Mouse (Mus musculus) ovary, adult 18-20 months (tissue): Measurements from ENCODE around the gene Fam117a.
"Not testable (repeated sequence)": the region's sequence is repeated elsewhere in the genome, so short reads cannot be mapped to it uniquely, and the experiment has no call there.

Source experiments
- DNase-seq: peaks from one replicate; pipeline ENCODE4 v3.0.0; 2022; ENCODE audit warnings: low spot score, mixed read lengths

Fam117a gene

DNA sequence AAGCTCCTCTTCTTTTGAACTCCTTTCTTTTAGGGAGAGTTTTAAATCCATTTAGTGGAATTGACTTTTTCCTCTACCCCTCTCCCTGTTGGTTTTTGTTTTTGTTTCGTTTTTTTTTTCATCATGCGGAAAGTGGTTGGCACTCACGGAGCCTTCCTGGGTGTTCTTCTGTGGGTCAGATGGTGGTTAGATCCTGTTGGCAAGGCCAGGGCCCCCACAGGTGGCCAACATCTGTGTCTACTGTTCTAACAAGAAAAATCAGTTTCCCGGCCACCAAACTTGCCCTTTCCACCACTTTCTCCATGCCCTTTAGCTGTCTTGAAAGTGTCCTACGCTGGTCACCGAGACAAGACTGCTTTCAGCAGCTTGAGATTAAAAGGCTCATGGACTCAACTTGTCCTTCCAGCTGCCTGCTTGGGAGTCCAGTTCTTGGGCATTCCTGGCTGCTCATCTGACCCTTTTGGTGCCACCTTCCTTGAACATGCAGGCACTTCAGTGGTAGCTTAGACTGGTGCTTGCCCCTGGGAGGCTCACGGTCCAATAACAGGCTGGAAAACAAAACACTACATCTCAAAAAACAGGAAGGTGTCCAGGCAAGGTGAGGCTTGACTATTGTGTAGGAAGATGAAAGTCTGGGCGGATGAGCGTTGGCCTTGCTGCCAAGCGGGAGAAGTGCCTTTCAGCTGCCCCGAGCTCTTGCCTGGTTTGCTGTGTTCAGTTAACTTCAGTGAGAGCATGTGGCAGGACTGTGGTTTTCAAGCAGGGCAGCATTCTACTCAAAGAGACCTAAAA is 56.1 kb downstream of the Fam117a start:
- DNase-seq = no peak

DNA sequence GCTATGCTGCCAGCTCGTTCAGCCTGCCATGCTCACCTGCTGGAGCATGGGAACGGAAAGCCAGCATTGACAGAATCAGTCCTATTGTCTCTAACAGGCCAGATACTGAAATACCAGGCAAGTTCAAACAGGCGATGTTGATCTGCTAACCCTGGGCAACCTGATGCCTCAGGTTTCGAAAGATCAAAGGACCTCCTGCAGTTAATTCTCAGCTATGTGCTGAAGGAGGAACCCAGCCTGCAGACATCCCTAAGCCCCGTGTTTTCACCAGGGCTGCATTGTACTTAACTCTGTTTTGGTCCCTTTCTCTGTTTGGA is 56.6 kb downstream of the Fam117a start:
- DNase-seq = no peak

DNA sequence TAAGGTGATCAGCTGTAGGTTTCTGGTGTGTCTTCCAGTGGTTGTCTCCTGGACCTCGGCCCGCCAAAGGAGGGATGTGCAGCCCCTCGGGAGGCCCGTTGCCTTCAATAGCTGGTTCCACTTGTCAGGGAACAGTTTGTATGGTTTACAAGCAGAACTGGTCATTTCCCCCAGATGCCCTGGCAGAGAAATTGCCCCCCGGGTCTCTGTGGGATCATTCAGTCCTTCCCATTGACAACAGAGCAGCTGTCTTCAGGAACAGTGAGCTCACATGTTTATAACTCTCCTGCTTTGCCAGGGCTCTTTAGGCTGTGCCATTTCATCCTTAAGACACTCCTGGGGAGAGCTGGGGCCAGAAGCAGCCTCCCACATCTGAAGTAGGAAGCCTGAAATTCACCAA is 57.3 kb downstream of the Fam117a start:
- DNase-seq = no peak

DNA sequence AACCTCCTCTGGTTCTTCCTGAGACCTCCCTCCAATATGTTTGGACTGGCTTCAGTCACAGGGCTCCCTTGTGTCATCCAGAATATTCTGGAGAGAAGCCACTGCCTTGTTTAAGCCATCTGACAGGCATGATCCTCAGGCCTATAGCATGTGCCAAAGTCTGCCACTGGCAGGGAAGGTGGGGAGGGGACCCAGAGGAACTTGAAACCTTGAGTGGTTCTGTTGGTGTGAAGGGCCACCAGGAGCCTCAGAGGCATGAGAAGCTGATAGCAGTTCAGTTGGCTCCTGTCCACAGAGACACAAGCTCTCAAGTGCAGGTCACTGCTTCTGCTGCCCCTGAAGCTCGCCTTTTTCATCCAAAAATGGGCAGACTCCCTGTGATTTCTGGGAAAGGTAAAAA is 59.7 kb downstream of the Fam117a start:
- DNase-seq = no peak

DNA sequence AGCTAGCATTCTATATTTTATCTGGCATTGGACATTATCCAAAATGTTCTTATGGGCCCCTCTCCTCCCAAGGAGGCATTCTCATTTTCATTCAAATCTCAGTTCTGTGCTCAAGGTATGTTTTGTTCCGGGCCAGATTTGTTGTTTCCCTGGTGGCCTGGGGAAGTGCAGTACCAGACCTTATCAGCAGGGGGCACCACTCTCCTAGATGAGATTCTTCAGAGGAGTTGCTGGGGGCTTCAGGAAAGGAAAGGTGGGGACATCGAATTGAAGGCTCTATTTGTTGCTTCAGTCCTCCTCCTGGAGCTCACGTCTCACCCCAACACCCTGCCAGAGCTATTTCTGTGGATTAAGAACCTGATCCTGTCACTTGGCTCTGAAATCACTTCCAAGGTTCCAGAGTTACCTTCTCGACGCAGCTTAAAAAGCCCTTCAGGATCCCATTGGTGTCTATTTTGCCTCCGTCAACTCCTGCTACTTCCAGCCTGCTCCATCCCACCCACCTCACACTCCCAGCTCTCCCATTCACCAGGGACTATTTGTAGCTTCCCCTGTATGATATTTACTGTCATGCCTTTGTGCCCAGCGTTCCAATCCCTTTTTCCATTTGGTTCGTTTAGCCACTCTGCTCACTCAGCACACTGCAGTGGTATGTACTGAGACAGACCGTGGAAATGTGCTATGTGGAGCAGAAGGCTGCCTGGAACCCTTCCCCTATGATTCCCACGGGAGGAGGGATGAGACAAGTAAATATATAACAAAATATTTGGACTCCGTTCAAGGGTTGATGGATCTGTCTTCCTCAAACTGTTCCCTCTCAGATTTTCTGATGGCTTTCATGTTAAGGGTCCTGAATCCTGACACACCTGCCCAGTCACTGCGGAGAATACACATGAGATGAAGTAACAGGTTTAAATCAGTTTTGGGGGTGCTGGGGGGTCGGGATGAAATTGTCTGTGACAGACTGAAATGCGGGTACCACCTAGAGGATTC is 61.3 kb downstream of the Fam117a start:
- DNase-seq = no peak

DNA sequence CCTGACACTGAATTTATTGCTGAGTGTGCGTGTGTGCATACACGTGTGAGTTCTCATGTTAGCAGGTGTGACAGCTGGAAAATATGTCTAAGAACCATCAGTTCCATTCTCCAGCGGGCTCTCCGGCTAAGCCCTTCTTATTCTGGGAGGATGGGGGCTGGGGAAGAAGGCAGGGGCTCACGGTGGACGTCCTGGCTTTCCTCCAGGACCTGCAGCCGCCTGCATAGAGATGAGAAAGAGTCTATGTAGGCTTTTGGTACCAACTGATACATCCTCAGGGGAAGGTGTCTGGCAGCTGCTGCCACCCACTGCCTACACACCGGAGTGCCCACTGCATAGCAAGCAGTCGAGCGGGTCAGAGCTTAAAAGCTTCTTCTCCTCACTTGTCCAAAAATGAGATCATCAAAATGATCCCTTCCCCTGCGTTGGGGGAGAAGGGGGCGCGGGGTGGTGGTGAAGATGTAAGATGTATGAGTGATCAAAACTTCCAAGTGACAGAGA is 62.8 kb downstream of the Fam117a start:
- DNase-seq = no peak

DNA sequence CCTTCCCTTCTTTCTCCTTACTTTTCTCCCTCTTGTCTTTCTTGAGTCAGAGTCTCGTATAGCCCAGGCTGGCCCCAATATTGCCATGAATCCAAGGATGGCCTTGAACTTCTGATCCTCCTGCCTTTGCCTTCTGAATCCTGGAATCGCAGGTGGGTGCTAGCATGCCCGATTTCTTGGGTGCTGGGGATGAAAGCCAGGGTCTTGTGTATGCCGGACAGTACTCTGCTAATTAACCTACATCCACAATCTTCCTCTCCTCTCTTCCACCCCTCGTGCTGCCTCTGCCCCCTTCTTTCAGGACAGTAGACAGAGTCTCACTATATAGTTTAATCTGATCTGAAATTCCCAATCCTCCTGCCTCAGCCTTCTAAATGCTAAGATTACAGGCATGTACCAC is 64.8 kb downstream of the Fam117a start:
- no peak for DNase-seq

DNA sequence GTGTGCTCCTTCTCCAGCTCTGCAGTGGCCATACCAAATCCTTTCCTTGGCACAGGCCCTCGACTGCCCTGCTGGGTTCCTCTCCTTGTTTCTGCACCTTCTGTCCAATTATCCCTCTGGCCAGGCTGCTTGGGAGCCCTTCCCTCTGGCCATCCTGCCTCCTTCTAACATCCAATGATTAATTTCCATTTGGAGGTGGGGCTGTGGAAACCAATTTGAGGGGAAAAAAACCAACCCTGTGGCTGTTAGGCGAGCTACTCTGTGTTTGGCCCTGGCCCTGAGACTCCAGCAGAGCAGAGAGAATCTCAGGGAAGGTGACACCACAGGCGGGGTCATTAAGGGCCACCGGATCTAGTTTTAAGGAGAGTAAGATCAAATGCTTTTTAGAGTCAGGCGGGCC is 65.4 kb downstream of the Fam117a start:
- no peak for DNase-seq

DNA sequence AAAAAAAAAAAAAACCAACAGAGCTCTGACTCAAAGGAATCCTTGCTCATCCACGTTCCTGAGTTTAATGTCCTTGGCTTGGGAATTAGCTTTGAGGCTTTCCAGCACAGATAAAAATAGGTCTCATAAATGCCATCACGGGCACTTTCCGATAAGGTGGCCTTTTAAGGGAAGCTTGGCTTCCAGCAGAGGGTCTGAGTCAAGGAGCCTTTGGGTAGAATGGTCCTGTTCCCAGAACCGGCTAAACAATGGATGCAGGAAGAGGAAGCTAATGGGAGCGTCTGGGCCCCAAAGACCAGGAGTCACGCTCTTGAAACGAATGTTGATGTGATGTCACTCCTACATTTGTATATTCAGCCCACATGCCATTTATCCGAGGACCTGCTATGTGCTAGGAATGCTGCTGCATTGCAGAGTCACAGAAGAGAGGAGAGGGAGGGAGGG is 65.9 kb downstream of the Fam117a start:
- DNase-seq = peak; percentile 50

DNA sequence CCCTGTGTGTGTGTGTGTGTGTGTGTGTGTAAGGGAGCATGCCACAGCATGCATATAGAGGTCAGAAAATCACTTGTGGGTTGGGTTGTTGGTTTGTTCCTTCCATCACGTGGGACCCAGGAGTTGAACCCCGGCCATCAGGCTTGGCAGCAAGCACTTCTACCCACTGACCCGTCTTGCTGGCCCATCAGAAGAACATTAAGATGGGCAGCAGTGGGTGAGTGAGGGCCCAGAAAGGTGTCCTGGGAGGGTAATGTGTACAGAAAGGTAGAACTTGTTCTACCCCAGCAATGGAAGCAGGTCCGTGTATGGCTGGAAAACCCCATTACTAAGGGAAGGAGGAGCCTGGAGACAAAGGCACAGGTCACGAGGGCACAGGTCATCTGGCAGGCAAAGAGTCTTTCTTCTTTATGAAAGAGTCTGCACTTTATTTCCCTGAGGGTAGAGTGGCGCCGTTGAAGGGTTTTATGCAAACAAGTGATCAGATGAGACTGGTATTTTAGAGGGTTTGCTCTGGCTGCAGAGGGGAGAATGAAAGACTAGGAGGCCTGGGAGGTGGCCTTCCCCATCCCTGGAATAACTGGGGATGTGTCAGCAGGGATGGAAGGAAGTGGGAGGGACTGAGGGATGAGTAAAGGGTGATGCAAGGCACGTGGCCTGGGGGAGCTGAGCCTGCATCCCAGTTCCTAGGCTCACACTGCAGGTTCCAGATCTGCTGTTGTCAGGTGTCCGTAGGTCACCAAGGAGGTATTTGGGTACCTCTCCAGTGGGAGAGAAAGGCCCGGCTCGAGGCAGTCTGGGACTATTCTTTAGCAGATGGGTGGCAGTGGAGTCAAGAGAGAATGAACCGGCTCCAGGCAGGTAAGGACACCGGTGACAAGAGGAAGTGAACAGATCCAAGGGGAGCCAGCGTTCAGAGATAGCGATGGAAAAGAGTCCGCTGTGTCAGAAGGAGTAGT is 66.8 kb downstream of the Fam117a start:
- no peak for DNase-seq

DNA sequence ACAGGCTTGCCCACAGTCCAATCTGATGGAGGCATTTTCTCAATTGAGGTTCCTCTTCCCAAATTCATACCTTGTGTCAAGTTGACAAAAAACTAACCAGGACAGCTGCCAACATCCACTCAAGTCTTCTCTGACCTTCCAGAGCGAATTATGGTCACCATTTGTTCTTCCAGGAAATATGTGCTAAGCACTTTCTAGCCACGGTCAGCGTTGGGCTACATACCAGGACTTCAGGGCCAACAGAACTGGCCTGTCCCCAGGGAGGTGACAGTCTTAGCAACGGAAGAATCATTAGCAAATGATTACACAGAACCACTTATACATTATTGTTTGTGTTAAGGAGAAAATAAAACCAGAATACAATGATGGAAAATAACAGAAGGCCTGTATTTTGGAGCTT is 69.0 kb downstream of the Fam117a start:
- no peak for DNase-seq

DNA sequence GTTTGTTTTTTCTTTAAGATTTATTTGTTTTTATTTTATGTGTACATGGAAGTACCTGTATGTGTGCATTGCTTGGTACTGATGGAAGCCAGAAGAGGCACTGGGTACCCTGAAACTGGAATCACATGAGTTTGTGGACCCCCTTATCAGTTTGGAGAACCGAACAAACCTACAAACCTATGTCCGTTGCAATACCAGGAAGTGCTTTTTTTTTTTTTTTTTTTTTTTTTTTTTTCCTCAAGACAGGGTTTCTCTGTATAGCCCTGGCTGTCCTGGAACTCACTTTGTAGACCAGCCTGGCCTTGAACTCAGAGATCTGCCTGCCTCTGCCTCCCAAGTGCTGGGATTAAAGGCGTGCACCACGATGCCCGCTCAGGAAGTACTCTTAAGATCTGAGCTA is 69.6 kb downstream of the Fam117a start:
- not testable (repeated sequence) for DNase-seq

DNA sequence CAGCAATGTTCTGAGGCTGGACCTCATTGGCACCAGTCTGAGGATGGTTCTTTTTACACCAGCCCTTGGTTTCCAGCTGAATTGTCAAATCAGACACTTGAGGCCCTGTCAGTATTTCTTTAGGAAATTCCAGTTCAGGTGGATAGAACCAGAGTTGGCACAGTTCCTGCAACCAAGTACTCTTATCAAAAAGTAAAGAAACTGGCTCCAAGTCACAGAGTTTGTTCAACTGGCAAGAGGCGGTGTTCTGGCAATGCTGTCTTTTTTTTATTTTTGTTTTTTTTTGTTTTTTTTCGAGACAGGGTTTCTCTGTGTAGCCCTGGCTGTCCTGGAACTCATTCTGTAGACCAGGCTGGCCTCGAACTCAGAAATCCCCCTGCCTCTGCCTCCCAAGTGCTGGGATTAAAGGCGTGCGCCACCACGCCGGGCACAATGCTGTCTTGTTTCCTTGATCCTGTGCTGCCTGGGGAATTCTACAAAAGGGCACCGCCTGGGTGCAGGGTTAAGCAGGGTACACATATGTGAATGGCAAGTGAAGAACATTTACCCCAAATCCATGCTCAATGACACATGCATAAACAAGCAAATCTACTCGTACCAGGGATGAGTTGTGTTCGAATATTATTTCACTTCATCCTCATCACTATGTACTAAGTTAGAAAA is 72.8 kb downstream of the Fam117a start:
- no peak for DNase-seq

DNA sequence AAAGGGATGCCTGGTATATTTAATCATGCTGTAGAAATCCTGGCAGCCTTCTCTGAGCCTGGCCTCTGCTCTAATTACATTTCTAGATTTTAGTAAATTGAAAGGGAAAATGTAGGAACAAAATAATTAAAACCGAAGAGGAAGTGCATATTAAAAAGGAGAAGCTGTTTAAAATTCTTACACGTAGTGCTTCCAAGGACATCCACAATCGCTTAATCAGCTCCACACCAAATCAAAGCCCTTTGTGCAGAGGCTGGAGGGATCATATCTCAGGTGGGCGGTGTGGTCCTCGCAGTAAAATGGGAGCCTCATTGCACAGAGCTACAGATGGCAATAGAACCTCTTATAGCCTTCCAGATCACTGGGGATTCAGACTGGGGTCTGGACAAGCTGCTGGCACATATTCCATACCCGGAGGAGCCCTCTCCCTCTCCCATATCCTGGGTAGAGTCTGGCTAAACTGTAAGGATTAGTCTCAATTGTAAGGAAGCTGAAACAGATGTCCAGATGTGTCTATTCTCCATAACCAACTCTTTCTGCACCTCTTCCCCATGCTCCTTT is 74.7 kb downstream of the Fam117a start:
- DNase-seq = no peak

DNA sequence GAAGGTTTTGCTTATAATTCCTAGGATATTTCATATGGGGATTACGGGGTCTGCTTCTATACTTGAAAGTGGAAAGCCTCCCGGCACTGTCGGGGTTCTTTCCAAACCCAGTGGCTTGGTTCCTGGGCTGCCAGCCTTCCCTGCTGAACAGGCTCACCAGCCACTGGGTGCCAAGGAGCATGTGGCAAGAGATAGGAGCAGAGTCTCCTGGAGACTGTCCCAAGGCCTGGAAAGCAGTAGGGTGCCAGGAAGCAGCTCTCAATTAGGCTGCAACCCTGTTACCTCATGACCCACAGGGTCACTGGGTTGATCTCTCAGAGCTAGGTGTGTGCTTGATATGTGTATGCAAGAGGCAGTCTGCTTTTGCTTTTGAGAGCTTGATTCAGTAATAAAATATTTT is 75.8 kb downstream of the Fam117a start:
- peak; percentile 63 for DNase-seq

DNA sequence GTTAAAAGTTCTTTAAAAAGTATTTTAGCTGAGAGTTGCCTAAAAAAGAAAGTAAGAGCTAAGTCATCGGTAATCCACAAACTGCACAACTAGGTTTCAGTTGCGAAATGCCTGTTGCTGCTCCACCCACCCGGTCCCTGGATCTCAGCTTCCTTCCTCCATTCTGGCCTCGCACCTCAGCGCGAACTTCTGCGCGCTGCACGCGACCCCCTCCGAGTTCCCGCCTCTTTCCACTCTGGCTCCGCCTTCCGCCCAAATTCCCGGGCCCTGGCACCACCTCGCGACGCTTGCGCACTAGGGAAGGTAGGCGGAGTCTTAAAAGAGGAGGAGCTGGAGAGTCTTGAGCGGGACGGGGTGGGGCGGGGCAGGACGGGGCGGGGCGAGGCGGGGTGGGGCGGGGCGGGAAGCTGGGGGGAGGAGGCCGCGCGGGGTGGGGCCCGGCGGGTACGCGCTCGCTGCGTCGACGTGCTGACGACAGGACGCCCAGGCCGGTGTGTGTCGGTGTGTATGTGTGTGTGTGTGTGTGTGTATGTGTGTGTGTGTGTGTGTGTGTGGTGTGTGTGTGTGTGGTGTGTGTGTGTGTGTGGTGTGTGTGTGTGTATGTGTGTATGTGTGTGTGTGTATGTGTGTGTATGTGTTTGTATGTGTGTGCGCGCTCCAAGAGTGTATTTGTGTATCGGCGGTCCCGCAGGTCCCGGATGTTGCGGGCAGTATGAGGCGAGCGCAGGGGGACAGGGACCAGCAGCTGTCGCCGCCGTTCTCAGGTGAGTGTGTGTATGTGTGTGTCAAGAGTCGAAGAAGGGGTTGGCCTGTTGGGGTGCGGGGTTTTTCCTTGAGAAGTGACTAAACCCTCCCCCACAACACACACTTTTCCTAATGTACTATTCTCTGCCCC is 77.1 kb downstream of the Fam117a start, which contains the start of gene Spop:
Spop (plus strand) TSS at position 440 of the 895 bp plus-strand sequence.
- peak; percentile 87 for DNase-seq

DNA sequence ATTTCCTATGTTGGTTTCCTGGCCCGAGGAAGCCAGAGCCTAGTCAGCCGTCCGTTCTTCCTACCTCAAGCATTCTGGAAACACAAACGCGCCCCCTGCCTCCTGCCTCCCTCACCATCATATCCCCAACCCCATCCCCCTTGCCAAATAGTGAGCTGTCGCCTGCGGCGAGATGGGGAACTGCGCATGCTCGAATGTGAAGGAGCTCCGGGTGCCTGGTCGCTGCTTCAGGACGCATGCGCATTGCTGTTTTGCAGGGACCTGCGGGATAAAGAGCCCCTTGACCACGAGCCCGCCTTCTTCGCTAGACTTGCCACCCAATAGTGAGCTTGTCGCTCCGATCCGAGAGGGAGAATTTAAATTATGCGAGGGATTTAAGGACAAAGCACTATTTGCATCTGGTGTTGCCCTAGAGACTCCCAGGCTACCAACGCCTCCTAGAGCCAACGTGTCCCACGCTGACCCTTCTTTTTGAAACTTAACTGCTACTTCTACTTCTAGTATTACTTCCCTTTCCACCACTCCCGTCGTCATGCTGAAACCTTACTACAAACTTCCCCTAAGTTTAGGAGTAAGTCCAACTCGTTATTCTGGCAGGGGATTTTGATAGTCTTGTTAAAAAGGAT is 77.8 kb downstream of the Fam117a start:
- DNase-seq = peak; percentile 94

DNA sequence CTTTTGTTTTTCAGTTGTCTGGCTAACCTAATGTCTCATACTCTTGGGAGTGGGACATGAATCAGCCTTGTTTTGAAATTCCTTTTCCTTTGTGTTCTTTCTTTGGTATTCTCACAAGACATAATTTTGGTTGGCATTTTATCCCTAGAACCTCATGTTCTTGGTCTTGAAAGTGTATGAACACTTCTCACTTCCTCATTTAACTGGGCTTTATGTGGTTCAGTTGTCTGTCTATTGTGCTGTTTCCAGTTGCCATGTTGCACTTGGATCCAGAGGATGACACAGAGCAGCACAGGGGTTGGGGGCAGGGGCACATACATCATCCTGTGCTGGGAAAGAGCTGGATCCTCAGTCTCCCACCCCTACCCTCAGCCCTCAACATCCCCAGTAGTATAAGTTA is 79.1 kb downstream of the Fam117a start:
- no peak for DNase-seq

DNA sequence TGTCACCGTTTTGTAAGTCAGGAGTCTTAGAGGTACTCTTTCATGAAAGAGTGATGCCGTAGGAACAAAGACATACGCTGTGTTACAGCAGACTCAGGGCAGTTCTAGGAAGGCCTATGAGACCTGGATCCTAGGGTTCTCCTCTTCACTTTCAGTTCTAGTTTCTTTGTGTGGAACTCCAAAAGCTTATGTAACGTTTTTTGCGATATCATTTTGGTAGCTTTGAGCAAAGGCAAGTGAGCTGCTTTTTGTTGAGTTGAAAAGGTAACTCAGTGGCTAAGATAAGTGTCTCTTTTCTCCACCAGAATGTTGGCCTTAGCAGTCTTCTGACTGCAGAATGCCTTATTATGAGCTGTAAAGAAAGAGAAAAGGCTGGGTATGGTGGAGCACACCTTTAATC is 80.5 kb downstream of the Fam117a start:
- DNase-seq = no peak
